Mouse (Mus musculus): ENCODE measurements around the gene Med23.

DNA sequence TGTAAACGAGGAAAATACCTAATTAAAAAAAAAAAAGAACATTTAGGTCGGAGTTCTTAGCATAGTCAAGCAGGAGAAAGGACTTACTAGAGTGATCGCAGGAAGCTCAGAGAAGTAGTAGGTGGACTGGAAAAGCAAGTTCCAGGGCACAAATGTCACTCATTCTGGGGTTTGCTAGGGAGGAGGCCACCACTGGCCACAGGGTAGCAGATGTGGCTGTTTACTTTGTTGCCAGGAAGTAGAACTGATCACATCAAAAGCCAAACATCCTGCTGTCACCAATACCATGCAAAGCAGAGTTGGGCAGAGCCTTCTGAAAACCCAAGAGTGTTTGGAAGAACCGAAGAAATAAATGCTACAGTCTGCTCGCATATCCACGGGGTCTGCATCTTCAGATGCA is 84.1 kb downstream of the Med23 start:
- TF ChIP-seq TAL1 (IDR thresholded peaks at IDR 0.05; ENCODE audit: low read length) (no peak), GATA1 (IDR thresholded peaks at IDR 0.05; ENCODE audit: low read length) (no peak)

Measured in erythroblast, embryonic 14.5 days (primary cell).